Mouse (Mus musculus) megakaryocyte, embryonic 14.5 days (primary cell): ENCODE measurements at regions not wholly inside any gene's neighbourhood (a gene's known extent, or its start where the extent isn't known, plus 50 kb on each side); places are given as distances from the start of the nearest gene placed in this dataset.

Experiments
- FLI1 ChIP-seq: IDR thresholded peaks from 2 replicates; pipeline ENCODE4 v1.6.1; 2012; ENCODE audit warnings: low read length, inconsistent platforms, mixed read lengths
- GATA1 ChIP-seq: IDR thresholded peaks from 3 replicates; pipeline ENCODE4 v1.6.1; 2012; ENCODE audit warnings: mixed read lengths, low read length, inconsistent platforms, borderline replicate concordance

DNA sequence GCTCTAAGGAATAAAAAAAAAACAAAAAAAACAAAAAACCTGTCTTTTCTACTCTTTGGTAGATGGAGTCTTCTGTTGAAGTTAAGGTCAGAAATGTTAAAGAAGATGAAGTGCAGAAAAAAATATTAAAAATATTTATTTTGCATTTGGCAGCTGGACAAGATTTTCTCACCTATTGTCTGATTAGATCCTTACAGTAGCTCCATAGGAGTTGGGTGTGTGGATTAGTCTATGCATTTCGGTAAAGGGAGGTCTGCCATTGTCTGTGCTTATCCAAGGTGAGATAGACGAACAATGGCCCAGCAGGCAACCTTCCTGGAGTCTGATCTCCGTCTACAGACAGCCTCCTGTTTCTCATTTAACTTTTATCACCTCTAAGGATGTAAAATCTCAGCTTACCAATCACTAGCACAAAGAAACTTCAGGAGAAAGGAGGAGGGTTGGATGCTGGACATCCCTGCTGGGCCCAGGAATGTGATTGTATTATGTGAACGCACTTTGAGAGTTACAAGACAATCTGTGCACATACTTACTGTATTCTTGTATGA, 136.0 kb upstream of the Sgk1 start:
- no peak for TF ChIP-seq GATA1
- TF ChIP-seq FLI1 = no peak
